Mouse (Mus musculus) skeletal muscle tissue, adult 2 months (tissue): ENCODE measurements around the gene Gm6760.

Source experiments
- DNase-seq: peaks from one replicate; pipeline ENCODE4 v3.0.0-alpha.2; 2012; ENCODE audit warnings: low read depth, low spot score

Gene Gm6760

GRCm38 (mm10) chrX:64152098-64152497 is at the start of gene Gm6760:
Gm6760 (minus strand) TSS chrX:64152198.
- no peak for DNase-seq

- no peak for DNase-seq
Measured at GRCm38 (mm10) chrX:64181246-64181645, 29.2 kb upstream of the Gm6760 start.

GRCm38 (mm10) chrX:64173248-64173647 is 21.2 kb upstream of the Gm6760 start, which contains the start of gene 3830417A13Rik:
3830417A13Rik (plus strand) TSS chrX:64173548.
- no peak for DNase-seq
